Mouse (Mus musculus): ENCODE data around the gene Fam126a. TPM values are rescaled to one million over a fixed set of nuclear protein-coding genes. Genes with fewer than 3 reads are reported as not detected.

The Fam126a gene
- total and polyA plus RNA-seq, 3 experiments = 9.2 to 44.1 (median 41.3) TPM

GRCm38 (mm10) chr5:23945056-23945455 lies 85.4 kb downstream of the Fam126a start:
- Histone ChIP-seq H3K27me3 (ENCODE audit: control insufficient read depth, insufficient read depth, low read length) (no peaks in the 10 kb centered on the region), H3K4me3 (no peak overlapping the region), H3K27ac (no peak overlapping the region), H3K9ac (ENCODE audit: low read depth, low read length) (no peak overlapping the region), H3K4me1 (ENCODE audit: control insufficient read depth, insufficient read depth, low read length) (no peaks in the 10 kb centered on the region), H3K36me3 (ENCODE audit: control insufficient read depth, insufficient read depth, low read length) (no peaks in the 10 kb centered on the region), H3K79me2 (replicated peaks; ENCODE audit: control insufficient read depth, insufficient read depth, low read length) (no peaks in the 10 kb centered on the region)
- 15% methylated on average over 1 of the region's 1 CpGs for WGBS
- intact Hi-C loops (cut with DNase I) = no loop called here
- no peak for DNase-seq
- TF ChIP-seq POLR2A (IDR thresholded peaks at IDR 0.05; ENCODE audit: insufficient read depth, low read depth, low read length) = no peak
- no peak for TF ChIP-seq CTCF (IDR thresholded peaks at IDR 0.05)
- no peak for TF ChIP-seq EP300 (IDR thresholded peaks at IDR 0.05; ENCODE audit: insufficient read depth, low read depth, low read length)

DNA sequence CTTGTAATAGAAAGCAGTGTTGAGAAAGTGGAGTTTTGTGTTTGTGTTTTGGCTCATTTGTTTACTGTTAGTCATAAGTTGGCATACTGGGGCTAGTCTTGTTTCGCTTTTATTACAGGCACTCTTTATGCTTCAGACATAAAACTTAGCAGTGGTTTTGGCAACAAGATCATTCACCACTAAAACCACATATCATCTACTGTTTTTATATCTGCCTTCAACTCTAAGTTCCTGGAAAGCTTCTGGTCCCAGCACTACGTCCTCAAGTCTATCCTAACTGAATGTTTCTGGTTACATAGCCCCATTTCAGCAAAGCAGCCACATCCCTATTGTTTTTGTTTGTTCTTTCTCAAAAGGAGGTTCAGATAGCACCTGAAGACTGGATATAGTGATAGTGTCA lies 87.0 kb downstream of the Fam126a start:
- no peak for DNase-seq
- no peaks in the 10 kb centered on the region for H3K79me2 ChIP-seq (replicated peaks; ENCODE audit: control insufficient read depth, insufficient read depth, low read length)
- WGBS = 94% methylated on average over 2 of the region's 2 CpGs
- H3K27me3 ChIP-seq (ENCODE audit: control insufficient read depth, insufficient read depth, low read length) = no peaks in the 10 kb centered on the region
- no peak overlapping the region for H3K4me3 ChIP-seq
- TF ChIP-seq POLR2A (IDR thresholded peaks at IDR 0.05; ENCODE audit: insufficient read depth, low read depth, low read length) (no peak), EP300 (IDR thresholded peaks at IDR 0.05; ENCODE audit: insufficient read depth, low read depth, low read length) (no peak), CTCF (IDR thresholded peaks at IDR 0.05) (no peak)
- no peak overlapping the region for H3K27ac ChIP-seq
- H3K36me3 ChIP-seq (ENCODE audit: control insufficient read depth, insufficient read depth, low read length) = no peaks in the 10 kb centered on the region
- H3K9ac ChIP-seq (ENCODE audit: low read depth, low read length) = no peak overlapping the region
- no peaks in the 10 kb centered on the region for H3K4me1 ChIP-seq (ENCODE audit: control insufficient read depth, insufficient read depth, low read length)
- intact Hi-C loops (cut with DNase I) = no loop called here

GRCm38 (mm10) chr5:23923481-23924165 lies 106.9 kb downstream of the Fam126a start:
- H3K9ac ChIP-seq (ENCODE audit: low read depth, low read length) = no peak overlapping the region

DNA sequence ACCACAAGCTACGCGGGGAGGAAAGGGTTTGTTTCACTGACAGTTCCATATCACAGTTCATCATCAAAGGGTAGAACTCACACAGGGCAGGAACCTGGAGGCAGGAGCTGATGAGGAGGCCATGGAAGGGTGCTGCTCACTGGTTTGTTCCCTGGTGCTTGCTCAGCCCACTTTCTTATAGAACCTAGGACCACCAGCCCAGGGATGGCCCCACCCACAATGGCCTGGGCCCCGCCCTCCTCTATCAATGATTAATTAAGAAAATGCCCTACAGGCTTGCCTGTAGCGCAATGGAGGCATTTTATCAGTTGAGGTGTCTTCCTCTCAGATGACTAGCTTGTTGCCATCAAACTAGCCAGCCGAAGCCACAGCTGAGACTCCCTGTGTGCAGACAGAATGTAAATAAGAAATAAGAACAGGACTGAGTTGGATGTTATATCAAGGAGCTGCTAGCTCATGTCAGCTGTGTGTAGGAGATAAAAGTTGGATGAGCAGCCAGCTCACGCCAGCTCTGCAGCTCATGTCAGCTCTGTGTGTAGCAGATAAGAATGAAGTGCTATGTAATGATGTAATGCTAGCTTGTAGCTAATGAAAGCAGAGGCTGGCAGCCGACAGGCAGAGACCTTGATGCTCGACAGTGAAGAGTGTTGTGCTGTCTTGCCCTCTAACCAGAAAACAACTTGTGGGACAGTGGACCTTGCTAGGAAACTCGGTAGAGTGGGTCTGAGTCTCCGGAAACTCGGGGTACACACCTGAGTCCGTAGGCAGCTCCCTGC lies 107.8 kb downstream of the Fam126a start:
- intact Hi-C loops (cut with DNase I) = loop anchor here (5.0 kb wide), 1 partner anchor 70 kb away; no protein-coding TSS in a partner anchor
- TF ChIP-seq EP300 (IDR thresholded peaks at IDR 0.05; ENCODE audit: insufficient read depth, low read depth, low read length) = 0 out of 2 replicates have a peak, but pooled peaks have one; percentile 34
- TF ChIP-seq POLR2A (IDR thresholded peaks at IDR 0.05; ENCODE audit: insufficient read depth, low read depth, low read length) = no peak
- TF ChIP-seq CTCF (IDR thresholded peaks at IDR 0.05) = no peak
- peak in 1 of 2 experiments; percentile 32 for DNase-seq
- WGBS = 52% methylated on average over 12 of the region's 12 CpGs
- Histone ChIP-seq H3K27ac (no peak overlapping the region), H3K36me3 (ENCODE audit: control insufficient read depth, insufficient read depth, low read length) (no peaks in the 10 kb centered on the region), H3K9ac (ENCODE audit: low read depth, low read length) (no peak overlapping the region), H3K79me2 (replicated peaks; ENCODE audit: control insufficient read depth, insufficient read depth, low read length) (no peaks in the 10 kb centered on the region), H3K27me3 (ENCODE audit: control insufficient read depth, insufficient read depth, low read length) (no peaks in the 10 kb centered on the region), H3K4me3 (no peak overlapping the region), H3K4me1 (ENCODE audit: control insufficient read depth, insufficient read depth, low read length) (peaks cover 6% of the 10 kb centered on the region; the same call in 1 of the 2 replicates)

More at GRCm38 (mm10) chr5:23923481-23924165, 106.9 kb downstream of the Fam126a start:
- H3K4me3 ChIP-seq = no peak overlapping the region
- H3K79me2 ChIP-seq (replicated peaks; ENCODE audit: control insufficient read depth, insufficient read depth, low read length) = no peaks in the 10 kb centered on the region
- no peaks in the 10 kb centered on the region for H3K36me3 ChIP-seq (ENCODE audit: control insufficient read depth, insufficient read depth, low read length)
- TF ChIP-seq EP300 (IDR thresholded peaks at IDR 0.05; ENCODE audit: insufficient read depth, low read depth, low read length) = no peak
- no peak for TF ChIP-seq POLR2A (IDR thresholded peaks at IDR 0.05; ENCODE audit: insufficient read depth, low read depth, low read length)
- TF ChIP-seq CTCF (IDR thresholded peaks at IDR 0.05) = no peak
- no peak overlapping the region for H3K27ac ChIP-seq
- intact Hi-C loops (cut with DNase I) = loop anchor here (5.0 kb wide), 1 partner anchor 69 kb away; no protein-coding TSS in a partner anchor
- WGBS = 79% methylated on average over 12 of the region's 12 CpGs
- peaks cover 6% of the 10 kb centered on the region; the same call in 1 of the 2 replicates for H3K4me1 ChIP-seq (ENCODE audit: control insufficient read depth, insufficient read depth, low read length)
- no peaks in the 10 kb centered on the region for H3K27me3 ChIP-seq (ENCODE audit: control insufficient read depth, insufficient read depth, low read length)
- no peak for DNase-seq

- H3K9ac ChIP-seq (ENCODE audit: low read depth, low read length) = no peak overlapping the region
- WGBS = 52% methylated on average over 1 of the region's 1 CpGs
- TF ChIP-seq CTCF (IDR thresholded peaks at IDR 0.05) = no peak
- no peak for TF ChIP-seq POLR2A (IDR thresholded peaks at IDR 0.05; ENCODE audit: insufficient read depth, low read depth, low read length)
- no peak for TF ChIP-seq EP300 (IDR thresholded peaks at IDR 0.05; ENCODE audit: insufficient read depth, low read depth, low read length)
- intact Hi-C loops (cut with DNase I) = loop anchor here (5.0 kb wide), 1 partner anchor 71 kb away; no protein-coding TSS in a partner anchor
- H3K79me2 ChIP-seq (replicated peaks; ENCODE audit: control insufficient read depth, insufficient read depth, low read length) = no peaks in the 10 kb centered on the region
- H3K36me3 ChIP-seq (ENCODE audit: control insufficient read depth, insufficient read depth, low read length) = no peaks in the 10 kb centered on the region
- H3K4me1 ChIP-seq (ENCODE audit: control insufficient read depth, insufficient read depth, low read length) = peaks cover 6% of the 10 kb centered on the region; the same call in 1 of the 2 replicates
- no peak for DNase-seq
- no peak overlapping the region for H3K4me3 ChIP-seq
- H3K27ac ChIP-seq = no peak overlapping the region
- no peaks in the 10 kb centered on the region for H3K27me3 ChIP-seq (ENCODE audit: control insufficient read depth, insufficient read depth, low read length)
Measured at GRCm38 (mm10) chr5:23921316-23921715, 109.2 kb downstream of the Fam126a start.

All from heart, adult 2 months (tissue).